Mouse (Mus musculus) left cerebral cortex, adult 8-10 months (tissue): ENCODE data around the gene Dph1. TPM values are rescaled to one million over a fixed set of nuclear protein-coding genes. Genes with fewer than 3 reads are reported as not detected.

ENCODE experiments used
- DNase-seq, 2 experiments: peaks; one replicate each; pipeline ENCODE4 v3.0.0; 2022; ENCODE audit warnings: low spot score in 2 of 2
- microRNA-seq, 2 experiments: library from miRNA; unstranded; fragments of <30 nt; microRNA quantifications; one replicate each; pipeline ENCODE4 v1.2.0; 2022
- total RNA-seq, 4 experiments: library from RNA; stranded (reverse); gene quantifications; 2 replicates each; pipeline ENCODE4 v1.2.4; 2022

The Dph1 gene
- total RNA-seq, 4 experiments from 2014 or later: 22.7 to 28.7 (median 27.0) TPM

- no peak for DNase-seq
These were observed 55.7 kb downstream of the Dph1 start for GRCm38 (mm10) chr11:75135358-75135757.

- no peak for DNase-seq
These were observed 56.5 kb downstream of the Dph1 start for GRCm38 (mm10) chr11:75134485-75135068.

GRCm38 (mm10) chr11:75133951-75134350 is 57.1 kb downstream of the Dph1 start:
- no peak for DNase-seq

- DNase-seq: no peak
These were observed 57.6 kb downstream of the Dph1 start for GRCm38 (mm10) chr11:75133391-75133790.

GRCm38 (mm10) chr11:75132278-75132677 is 58.8 kb downstream of the Dph1 start:
- peak in 1 of 2 experiments; percentile 62 for DNase-seq

- DNase-seq: no peak
These were observed 59.7 kb downstream of the Dph1 start for GRCm38 (mm10) chr11:75131300-75131699.

GRCm38 (mm10) chr11:75129481-75129880 is 61.6 kb downstream of the Dph1 start:
- no peak for DNase-seq

Small RNA genes within 50 kb of the gene (microRNA-seq; reads per million reads assigned to microRNA genes)
- gene Mir132 (21,398 to 23,001 reads per million in 2 experiments), gene Mir212 (515 to 553 reads per million in 2 experiments)

Other genes starting within 250 kb of the Dph1 start
- gene Hic1, start 21.7 kb downstream of the Dph1 start, total RNA-seq: 1 to 10 TPM; 3.2 to 3.7 (median 3.4) TPM
- 10 to 100 TPM; 12.8 to 13.5 (median 13.2) TPM for gene Ovca2, start 12.4 kb downstream of the Dph1 start, total RNA-seq
- gene Rtn4rl1, start 2.5 kb upstream of the Dph1 start, total RNA-seq: 10 to 100 TPM; 67.2 to 72.6 (median 67.9) TPM
- gene Rpa1, start 157.1 kb upstream of the Dph1 start, total RNA-seq: 10 to 100 TPM; 47.5 to 51.4 (median 50.2) TPM
- 10 to 100 TPM; 13.9 to 22.5 (median 18.1) TPM for gene Smyd4, start 157.2 kb upstream of the Dph1 start, total RNA-seq
- gene Serpinf1, start 231.5 kb upstream of the Dph1 start, total RNA-seq: 10 to 100 TPM in 2 of 4 experiments, 1 to 10 TPM in 2; 8.5 to 17.8 (median 11.3) TPM
- under 1 TPM in 3 of 4 experiments, not detected in 1; 0.27 to 0.84 (median 0.43) TPM for gene Serpinf2, start 248.3 kb upstream of the Dph1 start, total RNA-seq